Mouse (Mus musculus): ENCODE results near the gene Ltbp2.
A peak's percentile ranks its signal among the peaks of the same experiment; 100 is the strongest.

The Ltbp2 gene

DNA sequence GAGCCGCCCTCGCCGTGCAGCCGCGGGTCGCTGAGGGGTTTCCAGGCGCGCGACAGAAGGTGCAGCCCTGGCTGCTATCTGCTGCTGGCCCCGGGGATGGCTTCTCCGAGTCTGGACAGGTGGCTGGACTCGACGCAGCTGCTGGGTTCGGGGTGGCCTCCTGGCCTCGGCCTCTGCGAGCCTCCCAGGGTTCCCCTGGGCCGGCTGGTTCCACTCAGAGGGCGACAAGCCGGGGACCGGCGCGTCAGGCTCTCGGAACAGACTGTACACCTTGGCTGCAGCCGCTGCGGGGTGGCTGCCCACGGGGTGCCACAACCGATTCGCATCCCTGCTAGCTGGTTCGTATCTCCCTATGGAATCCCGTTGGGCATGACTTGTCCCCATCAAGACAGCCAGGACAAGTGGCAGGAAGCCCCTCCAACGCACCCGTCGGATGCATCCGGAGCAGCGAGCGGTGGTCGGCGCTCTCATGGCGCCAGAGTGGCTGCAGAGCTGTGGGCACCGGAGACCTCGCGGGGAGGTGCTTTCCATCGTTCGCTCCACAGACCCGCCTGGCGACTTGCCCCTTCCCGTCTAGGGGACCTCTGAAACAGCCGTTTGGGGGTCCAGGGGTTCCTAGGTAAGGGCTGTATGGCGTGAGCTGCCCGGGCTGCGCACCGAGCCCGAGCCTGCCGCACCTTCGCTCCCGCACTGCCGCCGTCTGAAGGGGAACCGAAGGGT is 411 bp downstream of the Ltbp2 start:
- peak; percentile 41 for DNase-seq

DNA sequence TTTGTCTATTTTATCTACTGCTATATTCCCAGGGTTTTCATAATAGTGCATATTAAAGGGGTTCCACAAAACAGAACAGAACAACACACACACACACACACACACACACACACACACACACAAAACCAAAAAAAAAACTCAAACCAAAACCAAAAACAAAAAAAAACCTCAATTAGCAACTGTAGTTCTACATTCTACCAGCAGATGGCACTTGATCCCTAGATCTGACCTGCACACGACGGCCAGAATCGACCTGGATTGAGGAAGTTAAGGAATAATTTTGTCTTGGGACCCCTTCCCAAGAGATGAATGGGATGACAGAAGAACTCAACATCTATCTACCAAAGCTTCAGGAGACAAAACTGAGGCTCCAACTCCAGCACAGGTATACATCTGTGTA is 2.9 kb downstream of the Ltbp2 start:
- no peak for DNase-seq

DNA sequence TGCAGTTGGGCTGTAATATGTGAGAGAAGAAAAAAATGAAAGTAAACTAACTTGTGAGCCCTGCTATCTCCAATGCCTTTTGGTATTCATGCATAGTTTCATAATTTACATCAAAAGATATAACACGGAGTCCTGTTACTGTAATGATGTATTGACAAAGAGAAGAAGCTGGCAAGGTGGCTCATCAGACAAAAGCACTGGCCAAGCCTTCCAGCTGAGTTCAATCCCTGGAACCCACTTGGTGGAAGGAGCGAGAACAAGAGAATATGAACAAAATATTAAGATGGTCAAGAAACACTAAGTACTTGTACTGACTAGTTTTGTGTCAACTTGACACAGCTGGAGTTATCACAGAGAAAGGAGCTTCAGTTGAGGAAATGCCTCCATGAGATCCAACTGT is 4.0 kb downstream of the Ltbp2 start:
- DNase-seq = no peak

DNA sequence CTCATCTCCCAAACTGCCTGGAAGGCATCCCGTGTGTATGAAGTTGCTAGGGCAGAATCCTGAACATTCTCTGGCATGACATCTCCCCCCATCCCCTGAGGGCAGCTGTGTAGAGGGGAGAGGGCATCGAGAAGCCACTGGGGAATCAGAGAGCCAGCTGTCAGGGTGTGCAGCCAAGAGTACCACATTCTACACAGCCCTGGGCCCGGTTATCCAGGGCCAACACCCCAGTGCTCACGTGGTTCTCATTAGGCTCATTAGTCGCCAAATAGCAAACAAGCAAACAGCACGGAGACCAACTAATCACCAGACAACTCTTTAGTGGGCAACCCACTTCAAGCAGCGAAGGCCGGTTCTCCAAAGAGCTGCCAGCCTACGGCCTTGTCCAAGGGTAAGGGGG is 10.9 kb downstream of the Ltbp2 start:
- no peak for DNase-seq

DNA sequence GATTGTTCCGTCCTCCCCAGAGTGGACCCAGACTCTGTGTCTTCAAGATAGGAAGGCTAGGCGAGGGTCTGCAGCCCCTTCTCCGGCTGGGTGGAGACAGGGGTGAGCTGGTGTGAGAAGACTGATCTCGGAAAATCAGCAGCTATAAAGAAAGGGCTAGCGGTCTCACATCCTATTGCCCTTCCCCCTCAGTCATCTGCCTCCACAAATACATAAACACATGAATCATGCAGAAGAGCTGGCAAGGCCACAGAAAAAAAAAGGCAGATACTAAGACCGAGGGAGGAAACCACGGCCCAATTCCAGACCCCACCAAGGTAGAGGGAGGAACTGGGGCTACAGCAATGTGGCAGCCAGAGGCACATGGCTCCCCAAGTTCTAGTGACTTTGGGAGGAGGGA is 11.5 kb downstream of the Ltbp2 start:
- no peak for DNase-seq

DNA sequence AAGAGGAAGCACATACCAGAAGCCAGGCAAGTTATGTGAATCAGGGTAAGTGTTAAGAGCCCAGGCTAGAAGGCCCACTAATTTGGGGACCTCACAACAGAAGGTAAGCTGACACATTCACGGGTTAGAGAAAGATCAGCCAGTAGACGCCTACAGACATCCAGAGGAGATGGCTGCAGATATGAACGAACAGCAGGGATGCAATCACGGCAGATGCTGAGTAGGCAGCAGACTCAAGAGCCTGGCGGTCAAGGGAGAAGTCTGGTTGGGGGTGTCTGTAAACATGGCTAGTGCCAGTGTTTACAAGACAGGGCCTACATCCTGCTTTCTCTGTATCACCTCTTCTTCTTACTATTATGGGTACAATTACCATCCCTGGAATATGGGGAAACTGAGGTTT is 13.1 kb downstream of the Ltbp2 start:
- no peak for DNase-seq

DNA sequence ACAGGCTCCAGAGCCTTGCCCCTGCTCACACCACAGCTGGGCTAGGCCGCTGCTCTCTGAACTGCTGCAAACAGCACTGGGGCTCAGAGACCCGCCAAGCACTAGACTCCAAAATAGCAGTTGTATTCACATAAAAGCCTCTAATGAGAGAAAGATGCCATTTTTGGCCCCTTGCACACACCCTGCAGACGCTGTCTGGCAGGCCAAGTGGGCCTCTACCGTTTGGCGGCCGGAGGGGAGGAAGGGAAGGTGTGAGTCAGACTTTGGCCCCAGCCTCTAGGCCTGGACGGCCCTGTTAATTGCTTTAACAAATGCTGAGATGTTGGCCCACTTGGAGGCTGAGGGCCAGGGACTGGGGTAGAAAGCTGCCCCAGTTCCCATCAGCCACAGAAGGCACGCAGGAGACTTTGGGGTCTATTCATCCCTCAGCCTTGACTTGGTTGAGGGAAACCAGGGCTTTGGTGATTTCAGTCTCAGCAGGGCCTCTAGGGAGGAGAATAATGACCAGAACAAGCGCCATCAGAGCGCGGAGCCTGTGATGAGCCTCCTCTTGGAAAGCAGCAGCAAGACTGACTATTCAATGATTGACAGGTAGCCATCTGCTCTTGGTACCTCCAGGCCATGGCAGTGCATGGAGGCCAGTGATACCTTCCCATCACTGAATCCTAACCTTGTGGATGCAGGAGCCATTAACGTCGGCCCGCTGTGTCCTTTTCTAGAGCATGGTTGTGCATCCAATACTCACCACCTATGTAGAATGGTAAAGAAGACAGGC is 14.0 kb downstream of the Ltbp2 start:
- DNase-seq = no peak

DNA sequence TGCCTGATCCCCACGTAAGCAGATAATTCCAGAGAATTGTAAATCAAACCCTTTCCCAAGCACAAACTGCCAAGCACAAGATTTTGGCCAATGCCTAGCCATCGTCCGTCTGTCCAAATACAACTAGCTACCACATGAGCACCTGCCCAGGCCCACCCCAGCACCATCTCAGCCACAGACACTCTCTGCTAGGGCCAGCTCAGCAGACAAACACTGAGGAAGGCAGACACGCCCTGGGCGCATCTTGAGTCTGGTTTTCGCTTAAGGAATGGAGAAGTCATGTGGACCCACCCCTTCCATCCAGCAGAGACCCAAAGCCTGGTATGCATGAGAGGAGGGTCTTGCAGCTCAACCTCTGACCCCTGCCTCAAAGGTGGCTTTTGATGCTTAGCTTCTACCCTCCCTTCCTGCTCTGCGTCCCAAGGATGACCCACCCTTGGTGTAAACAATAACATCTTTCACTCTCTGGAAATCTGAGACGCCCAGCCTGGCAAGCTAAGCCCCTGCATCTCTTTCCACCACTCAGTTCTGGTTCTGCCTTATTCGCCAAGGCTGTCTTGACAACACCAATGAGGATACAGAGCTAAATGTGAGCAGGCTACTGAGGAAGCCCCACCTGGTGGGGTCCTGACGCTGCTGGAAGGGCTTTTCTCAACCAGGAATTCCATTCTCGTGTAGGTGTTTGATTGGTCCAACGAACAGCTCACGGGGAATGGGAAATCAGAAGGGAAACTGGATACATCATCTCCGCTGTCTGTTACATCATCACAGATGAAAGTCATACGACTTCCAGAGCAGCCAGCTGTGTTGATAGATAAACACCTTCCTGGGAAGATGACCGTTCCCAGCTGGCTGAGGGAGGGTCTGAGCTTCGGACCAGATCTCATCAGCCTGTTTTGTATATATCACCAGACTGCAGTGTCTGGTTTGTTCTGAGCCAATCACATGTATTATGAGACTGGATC is 17.9 kb downstream of the Ltbp2 start:
- no peak for DNase-seq

DNA sequence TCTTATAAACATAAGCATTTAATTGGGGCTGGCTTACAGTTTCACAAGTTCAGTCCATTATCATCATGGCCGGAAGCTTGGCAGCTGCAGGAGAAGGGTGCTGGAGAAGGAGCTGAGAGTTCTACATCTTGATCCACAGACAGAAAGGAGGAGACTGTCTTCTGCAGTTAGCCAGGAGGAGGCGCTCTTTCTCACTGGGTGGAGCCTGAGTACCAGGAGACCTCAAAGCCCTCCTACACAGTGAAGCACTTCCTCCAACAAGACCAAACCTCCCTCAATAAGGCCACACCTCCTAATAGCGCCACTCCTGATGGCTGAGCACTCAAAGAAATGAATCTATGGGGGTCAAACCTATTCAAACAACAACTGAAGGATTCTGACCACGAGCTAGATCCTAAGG is 18.6 kb downstream of the Ltbp2 start:
- peak; percentile 36 for DNase-seq

DNA sequence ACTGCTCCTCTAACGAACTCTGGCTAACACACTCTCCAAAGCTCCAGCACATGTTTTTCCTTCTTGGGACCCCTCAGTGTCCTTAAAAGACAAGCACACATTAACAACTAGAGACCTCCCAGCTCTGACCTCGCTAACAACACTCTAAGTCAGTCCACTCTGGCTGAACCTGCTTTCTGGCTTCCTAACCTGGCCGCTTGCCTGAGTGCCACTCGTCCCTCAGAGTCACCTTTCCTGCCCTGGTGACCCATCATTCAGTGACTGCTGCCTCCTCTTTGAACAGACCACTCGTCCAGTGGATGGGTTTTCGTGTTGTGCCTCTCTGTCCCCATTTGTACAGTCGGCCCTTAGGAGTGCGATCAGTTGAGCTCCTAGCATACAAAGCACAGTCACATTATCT is 19.8 kb downstream of the Ltbp2 start:
- no peak for DNase-seq

DNA sequence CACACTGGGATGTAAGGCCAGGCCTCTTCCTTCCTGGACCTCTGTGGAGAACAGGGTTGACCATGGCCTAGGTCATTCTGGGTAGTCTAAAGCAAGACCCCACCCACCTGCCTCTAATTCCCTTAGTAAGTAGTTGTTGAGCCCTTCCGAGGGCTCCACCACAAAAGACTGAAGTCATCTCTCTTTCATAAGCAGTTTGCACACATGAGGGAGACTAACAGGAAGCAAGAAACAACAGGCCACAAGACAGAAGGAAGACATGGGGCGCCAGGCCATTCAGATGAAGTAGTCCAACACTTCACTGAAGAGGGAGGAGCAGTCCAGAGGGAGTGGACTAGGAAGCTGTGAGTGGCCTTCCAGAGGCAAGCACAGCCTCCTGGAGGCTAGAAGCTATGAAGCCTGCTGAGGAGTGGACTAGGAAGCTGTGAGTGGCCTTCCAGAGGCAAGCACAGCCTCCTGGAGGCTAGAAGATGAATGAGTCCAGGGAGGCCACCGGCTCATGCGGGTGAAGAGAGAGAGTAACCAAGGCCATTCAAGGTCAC is 21.2 kb downstream of the Ltbp2 start:
- no peak for DNase-seq

DNA sequence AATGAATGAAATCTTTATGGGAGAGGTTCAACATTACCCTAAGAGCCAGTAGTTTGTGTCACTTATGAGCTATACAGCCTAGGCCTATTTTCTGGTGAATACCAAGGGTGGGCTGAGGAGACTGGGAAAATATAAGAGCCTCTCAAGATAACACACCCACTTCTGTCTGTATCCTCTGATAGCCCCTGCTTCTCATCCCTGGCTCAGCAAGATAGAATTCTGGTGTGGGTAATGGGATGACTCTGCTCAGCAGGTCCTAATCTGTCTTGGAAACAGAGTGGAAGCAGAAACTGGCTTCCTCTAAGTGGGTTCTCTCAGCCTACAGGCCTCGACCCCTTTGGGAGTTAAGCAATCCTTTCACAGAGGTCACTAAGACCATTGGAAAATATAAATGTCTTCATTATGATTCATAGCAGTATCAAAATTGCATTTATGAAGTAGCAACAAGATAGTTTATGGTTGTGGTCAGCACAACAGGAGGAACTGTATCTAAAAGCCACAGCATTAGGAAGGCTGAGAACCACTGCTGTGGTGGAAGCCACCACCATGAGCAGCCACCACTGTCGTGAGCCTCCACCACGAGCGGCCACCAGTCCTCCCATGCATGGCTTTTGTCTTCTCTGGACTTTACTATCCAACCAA is 21.8 kb downstream of the Ltbp2 start:
- no peak for DNase-seq

DNA sequence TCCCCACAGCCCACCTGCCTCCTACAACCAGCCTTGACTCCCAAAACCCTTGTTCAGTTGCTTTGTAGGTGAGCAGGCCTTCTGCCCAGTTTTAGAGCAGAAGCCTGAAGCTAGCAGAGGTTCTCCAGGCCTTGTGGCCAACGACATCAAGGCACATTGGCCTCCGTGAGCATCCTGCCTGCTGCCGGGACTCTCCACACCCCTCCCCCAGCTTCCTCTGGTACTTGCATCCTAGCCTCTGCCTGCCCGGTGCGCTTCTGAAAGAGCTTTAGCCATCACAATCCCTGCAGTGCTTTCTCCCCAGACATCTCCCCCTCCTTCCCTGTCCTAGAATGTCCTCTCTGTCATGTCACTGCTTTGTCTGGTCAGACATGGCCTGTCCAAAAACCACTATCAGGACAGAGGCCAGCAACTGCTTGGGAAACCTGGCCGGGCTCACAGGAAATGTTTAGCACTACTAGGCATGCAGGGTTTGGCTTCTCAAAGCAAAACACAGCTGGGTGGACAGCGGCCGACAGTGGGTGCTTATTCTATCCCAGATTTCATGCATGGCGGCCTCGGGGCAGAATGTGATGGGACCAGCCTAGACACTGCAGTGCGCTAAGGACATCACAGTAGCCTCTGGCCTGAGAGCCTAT is 24.8 kb downstream of the Ltbp2 start:
- DNase-seq = no peak

DNA sequence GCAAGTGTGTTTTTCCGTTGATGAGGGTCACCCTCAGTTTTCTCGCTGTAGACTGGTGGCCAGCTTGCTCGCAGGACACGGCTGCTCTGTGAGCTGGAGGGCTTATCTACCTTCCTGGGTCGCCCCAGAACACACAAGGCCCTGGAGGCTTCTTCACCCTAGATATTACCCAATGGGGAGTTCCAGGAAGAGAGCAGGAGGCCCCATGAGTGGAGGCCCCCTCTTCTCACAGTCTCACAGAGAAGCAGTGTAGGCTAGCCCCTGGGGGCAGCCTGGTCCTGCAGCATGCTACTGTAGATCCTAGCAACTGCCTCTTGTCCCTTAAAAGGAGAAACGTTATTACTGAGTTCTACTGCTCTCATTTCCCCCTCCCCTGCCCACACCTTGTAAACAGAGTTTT is 28.4 kb downstream of the Ltbp2 start:
- no peak for DNase-seq

DNA sequence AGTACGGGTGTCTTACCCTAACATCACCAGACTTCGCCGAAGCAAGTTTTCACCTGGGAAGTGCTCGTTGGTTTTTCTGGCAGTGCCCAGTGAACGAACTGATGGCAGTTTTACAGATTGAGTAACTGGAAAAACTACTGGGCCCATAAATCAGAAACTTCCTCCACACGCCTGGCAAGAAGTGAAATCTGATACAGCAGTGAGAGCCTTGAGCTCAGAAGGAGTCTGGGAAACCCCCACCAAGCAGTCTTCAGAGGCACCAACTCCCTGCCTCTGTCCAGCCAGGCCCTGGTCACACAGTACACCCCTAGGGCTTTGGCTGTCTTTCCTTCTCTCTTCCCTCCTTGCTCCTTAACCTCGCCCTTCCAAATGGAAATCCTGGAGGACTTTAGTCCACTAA is 28.9 kb downstream of the Ltbp2 start:
- DNase-seq = no peak

DNA sequence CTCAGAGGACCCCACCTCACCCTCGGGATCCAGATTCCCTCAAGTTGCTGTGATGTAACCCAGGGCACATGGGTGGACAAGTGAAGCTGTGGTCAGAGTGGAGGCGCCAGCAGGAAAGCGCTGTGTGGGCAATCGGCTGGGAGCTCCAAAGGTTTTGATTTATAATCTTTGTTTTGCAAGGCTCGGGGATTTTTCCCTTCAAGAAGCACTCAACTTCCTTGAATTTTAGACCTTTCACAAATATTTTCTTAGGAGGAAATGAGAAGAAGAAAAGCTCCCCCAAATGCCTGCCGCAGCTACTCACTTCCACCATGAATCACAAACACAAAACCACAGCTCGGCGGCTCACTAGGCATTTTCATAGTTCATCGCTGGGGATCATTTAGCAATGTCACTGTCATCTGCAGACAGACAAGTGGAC is 29.7 kb downstream of the Ltbp2 start:
- DNase-seq = no peak

DNA sequence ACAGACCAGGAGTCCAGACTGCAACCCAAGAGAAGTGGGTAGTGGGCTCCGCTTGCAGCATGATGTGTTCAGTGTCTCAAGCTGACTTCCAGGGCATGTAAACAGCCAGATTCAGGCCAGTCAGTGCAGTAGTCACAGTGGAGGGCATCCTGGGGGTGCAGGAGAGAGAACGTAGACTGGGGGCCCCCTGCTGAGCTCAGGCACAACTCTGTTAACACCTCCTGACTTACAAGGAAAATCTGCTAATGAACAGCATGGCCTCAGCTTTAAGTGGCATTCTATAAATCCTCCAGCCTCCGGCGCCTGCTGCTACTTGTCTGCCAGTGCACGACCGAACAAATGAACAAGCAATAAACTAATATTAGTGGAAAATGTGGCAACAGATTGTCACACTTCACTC is 33.6 kb downstream of the Ltbp2 start:
- no peak for DNase-seq

DNA sequence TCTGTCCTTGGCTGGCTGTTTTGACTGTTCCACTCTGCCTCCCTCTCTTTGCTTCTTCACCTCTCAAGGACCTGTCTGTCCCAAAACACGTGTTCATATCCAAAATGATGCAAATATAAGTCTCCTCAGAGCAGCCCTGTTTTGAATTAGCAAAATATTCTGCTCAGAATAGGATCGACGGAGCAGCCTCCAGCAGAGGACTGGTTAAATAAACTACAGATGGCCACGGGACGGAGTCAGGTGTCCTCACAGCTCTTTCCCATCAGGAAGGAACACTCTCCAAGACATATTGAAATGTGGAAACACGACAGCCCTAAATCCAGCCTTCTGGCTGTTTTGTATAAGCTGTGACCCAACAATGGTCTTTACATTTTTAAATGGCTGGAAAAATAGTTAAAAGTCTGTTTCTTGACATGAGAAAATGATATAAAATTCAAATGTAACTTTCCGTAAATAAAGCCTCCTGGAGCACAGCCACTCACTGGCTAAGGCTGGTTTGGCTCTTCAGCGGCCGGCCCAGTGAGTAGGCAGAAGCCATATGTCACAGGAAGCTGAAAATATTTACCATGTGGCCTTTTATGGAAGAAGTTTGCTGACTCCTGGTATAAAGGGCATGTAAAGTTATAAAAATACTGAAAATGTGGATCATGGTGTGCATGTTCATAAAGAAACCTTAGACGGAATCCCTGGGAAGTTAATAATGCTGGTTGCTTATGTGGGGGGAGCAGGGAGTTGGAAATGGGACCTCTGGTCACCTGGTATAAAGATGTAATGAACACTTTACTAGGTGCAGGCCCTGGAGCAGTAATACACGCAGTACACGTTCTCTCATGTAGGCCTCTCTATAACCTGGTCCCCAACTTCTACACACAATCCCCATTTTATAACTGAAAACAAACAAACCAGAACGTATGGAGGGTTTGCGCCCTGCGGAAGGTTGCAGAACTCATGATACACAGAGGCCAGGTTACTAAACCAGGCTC is 34.9 kb downstream of the Ltbp2 start:
- no peak for DNase-seq

DNA sequence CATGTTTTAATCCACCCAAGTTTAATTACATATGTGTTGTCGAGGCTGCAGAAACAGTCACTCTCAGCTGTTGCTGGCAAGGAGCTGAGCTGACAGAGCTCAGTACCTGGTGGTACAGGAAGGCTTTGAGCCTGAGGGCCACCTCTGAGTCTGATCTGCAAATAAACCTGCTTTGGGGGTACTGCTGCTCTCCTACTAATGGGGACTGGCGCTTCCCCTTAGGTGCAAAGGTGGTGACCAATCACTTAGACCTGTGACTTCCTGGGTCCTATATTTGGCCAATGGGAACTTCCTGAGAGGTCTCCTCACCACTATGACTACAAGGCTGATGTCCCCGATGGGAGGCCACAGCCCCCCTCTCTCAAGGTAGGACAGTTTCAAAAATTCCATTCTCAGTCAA is 35.6 kb downstream of the Ltbp2 start:
- DNase-seq = peak; percentile 30

DNA sequence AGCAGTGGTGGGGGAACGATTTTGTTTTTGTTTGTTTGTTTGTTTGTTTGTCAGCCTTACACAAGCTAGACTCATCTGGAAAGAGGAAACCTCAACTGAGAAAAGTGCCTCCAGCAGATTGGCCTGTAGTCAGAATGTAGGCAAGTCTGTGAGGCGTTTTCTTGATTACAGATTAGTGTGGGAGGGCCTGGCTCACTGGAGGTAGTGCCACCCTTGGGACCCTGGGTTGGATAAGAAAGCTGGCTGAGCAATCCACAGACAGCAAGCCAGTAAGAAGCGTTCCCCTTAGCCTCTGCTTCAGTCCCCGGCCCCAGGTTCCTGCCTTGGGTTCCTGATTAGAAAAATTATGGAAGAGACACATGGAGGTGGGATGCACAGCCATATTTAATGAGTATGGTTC is 36.4 kb downstream of the Ltbp2 start:
- DNase-seq = no peak

DNA sequence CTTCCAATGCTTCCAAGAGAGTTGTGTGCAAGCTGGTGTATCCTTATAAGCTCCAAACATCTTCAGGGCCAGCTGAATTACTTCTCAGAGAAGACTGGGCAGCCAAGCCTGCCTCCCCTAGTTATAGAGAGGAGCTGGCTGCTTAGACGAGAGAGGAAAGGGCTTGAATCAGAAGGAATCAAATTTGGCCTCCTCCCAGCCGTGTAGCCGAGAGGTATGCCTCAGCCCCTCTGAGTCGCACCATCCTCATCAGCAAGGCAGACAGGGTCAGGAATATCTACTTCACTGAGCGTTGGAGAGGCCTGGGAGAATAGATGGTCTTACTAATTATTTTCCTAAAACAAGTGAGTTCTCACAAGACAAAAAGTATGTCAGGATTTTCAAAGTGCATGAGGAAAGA is 40.7 kb downstream of the Ltbp2 start:
- DNase-seq = no peak

All from thymus, postnatal 4 days (tissue).